8 mouse cellular contexts compared by ENCODE assay signal in the genomic region with DNA sequence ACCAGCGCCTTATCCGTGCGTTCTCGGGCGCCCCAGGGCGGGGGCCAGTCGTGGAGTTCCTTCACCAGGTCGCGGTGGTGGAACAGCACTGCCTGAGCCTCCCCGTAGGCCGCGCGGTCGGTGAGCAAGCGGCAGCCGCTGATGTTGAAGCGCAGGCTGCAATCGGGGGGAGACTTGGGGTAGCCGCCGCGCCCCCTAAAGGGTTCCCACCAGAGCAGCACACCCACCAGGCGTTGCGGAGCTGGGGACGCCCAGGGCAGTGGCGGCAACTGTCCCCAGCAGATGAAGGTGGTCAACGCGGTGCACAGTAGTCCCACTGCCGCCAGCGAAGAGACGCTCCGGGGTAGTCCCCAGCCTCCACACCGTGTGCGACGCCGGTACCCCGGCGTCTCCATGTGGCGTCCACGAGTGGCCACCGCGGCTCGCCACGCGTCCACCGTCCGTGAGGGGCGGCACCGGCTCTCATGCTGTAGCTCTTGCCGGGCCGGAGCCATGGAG. TPM values are rescaled to one million over a fixed set of nuclear protein-coding genes. Genes with fewer than 3 reads are reported as not detected.
DNase-seq lines count a peak whose midpoint lies in the region; ATAC-seq lines count a peak whose summit lies in the region.

No protein-coding gene starts in this region.

- H3K4me3 ChIP-seq in kidney, embryonic 15.5 days (replicated peaks) = peak overlapping the region; percentile 60

- intact Hi-C loops in gastrocnemius, postnatal 14 days (cut with DNase I; ENCODE audit: low total_unique reads) = no loop called here
- intact Hi-C loops in left cerebral cortex, postnatal 4 days (cut with DNase I) = no loop called here

- DNase-seq in heart, adult 18-20 months = peak; percentile 4 to 15
- DNase-seq in heart, adult 11 months = no peak
- DNase-seq in adrenal gland, postnatal 14 days = peak; percentile 49
- DNase-seq in gastrocnemius, postnatal 14 days = peak; percentile 15
- DNase-seq in mesoderm, embryonic 11.5 days (ENCODE audit: low read depth, low spot score) = peak; percentile 32
- DNase-seq in testis, postnatal 10 days (ENCODE audit: low spot score) = peak; percentile 56
- no peak for DNase-seq in left cerebral cortex, postnatal 4 days

- peak overlapping the region; percentile 61 for H3K9ac ChIP-seq in kidney, embryonic 15.5 days

- peak overlapping the region; percentile 98 for H3K4me2 ChIP-seq in kidney, embryonic 15.5 days

- H3K36me3 ChIP-seq in kidney, embryonic 15.5 days = no peaks in the 10 kb centered on the region

- no peaks in the 10 kb centered on the region for H3K9me3 ChIP-seq in kidney, embryonic 15.5 days (replicated peaks)

- 0 out of 2 replicates have a peak, but pooled peaks cover 6% of the 10 kb centered on the region for H3K27me3 ChIP-seq in kidney, embryonic 15.5 days

- under 1% methylated on average over 43 of the region's 50 CpGs for whole genome bisulfite sequencing in kidney, embryonic 15.5 days

- ATAC-seq in kidney, embryonic 15.5 days (replicated peaks; ENCODE audit: low FRiP score) = peak; percentile 77

- H3K4me1 ChIP-seq in kidney, embryonic 15.5 days = peaks cover 15% of the 10 kb centered on the region

- H3K27ac ChIP-seq in kidney, embryonic 15.5 days = no peak overlapping the region

RNA-seq across cellular contexts. Expression of a gene that starts 0.6 kb away (rescaled TPM):
- total RNA-seq in heart, adult 18-20 months (2021) = under 1 TPM; 0.67 to 0.72 TPM
- total RNA-seq in adrenal gland, postnatal 14 days (2021) = 1.5 and 2.7 TPM in 2 replicates
- under 1 TPM; 0.53 to 0.66 TPM for total RNA-seq in gastrocnemius, postnatal 14 days (2021)
- 3.2 TPM in 2 replicates for polyA plus RNA-seq in kidney, embryonic 15.5 days (2015; fragmentation: Nextera tagmentation; extraction: Ambion mirVana)
- 1 to 10 TPM in 1 of 2 experiments, under 1 TPM in 1; 0.70 to 1.1 TPM for total RNA-seq in left cerebral cortex, postnatal 4 days (2021)

RNA-seq across cellular contexts. Expression of a gene that starts 11.0 kb away (rescaled TPM):
- total RNA-seq in heart, adult 18-20 months (2021) = not detected
- total RNA-seq in adrenal gland, postnatal 14 days (2021) = not detected in 2 replicates
- under 1 TPM in 1 of 2 experiments, not detected in 1; 0.10 TPM for total RNA-seq in gastrocnemius, postnatal 14 days (2021)
- polyA plus RNA-seq in kidney, embryonic 15.5 days (2015; fragmentation: Nextera tagmentation; extraction: Ambion mirVana) = 0.05 TPM in 1 of 2 replicates, not detected in the other
- total RNA-seq in left cerebral cortex, postnatal 4 days (2021) = under 1 TPM in 1 of 2 experiments, not detected in 1; 0.18 TPM

RNA-seq across cellular contexts. Expression of a gene that starts 19.3 kb away (rescaled TPM):
- not detected for total RNA-seq in heart, adult 18-20 months (2021)
- not detected in 2 replicates for total RNA-seq in adrenal gland, postnatal 14 days (2021)
- total RNA-seq in gastrocnemius, postnatal 14 days (2021) = not detected
- not detected in 2 replicates for polyA plus RNA-seq in kidney, embryonic 15.5 days (2015; fragmentation: Nextera tagmentation; extraction: Ambion mirVana)
- total RNA-seq in left cerebral cortex, postnatal 4 days (2021) = under 1 TPM in 1 of 2 experiments, not detected in 1; 0.66 TPM

RNA-seq across cellular contexts. Expression of a gene that starts 32.9 kb away (rescaled TPM):
- total RNA-seq in heart, adult 18-20 months (2021) = 10 to 100 TPM; 11.2 to 12.1 TPM
- total RNA-seq in adrenal gland, postnatal 14 days (2021) = 16.6 and 18.7 TPM in 2 replicates
- total RNA-seq in gastrocnemius, postnatal 14 days (2021) = 1 to 10 TPM; 8.4 to 9.2 TPM
- polyA plus RNA-seq in kidney, embryonic 15.5 days (2015; fragmentation: Nextera tagmentation; extraction: Ambion mirVana) = 26.0 and 30.3 TPM in 2 replicates
- 10 to 100 TPM; 13.7 to 16.2 TPM for total RNA-seq in left cerebral cortex, postnatal 4 days (2021)

RNA-seq across cellular contexts. Expression of a gene that starts 33.1 kb away (rescaled TPM):
- total RNA-seq in heart, adult 18-20 months (2021) = 1 to 10 TPM; 6.7 to 7.2 TPM
- total RNA-seq in adrenal gland, postnatal 14 days (2021) = 14.3 and 18.1 TPM in 2 replicates
- 1 to 10 TPM; 6.3 to 7.5 TPM for total RNA-seq in gastrocnemius, postnatal 14 days (2021)
- polyA plus RNA-seq in kidney, embryonic 15.5 days (2015; fragmentation: Nextera tagmentation; extraction: Ambion mirVana) = 43.0 and 45.7 TPM in 2 replicates
- 10 to 100 TPM; 17.8 to 22.3 TPM for total RNA-seq in left cerebral cortex, postnatal 4 days (2021)

Comparison
In these comparisons a context has a peak if more than half of its experiments do, and no peak if none do; other contexts are left out.
1. DNase-seq: peak in heart, adult 18-20 months (2 of 2), adrenal gland, postnatal 14 days (single experiment), gastrocnemius, postnatal 14 days (single experiment), mesoderm, embryonic 11.5 days (single experiment) and testis, postnatal 10 days (single experiment); none in heart, adult 11 months (single experiment) and left cerebral cortex, postnatal 4 days (single experiment).